Mouse (Mus musculus) thymus, adult 18-20 months (tissue): Measurements from ENCODE around the gene Cactin.

Source experiments
- DNase-seq, 2 experiments: peaks; one replicate each; pipeline ENCODE4 v3.0.0; 2022; ENCODE audit warnings: mixed read lengths in 2 of 2

Gene Cactin

DNA sequence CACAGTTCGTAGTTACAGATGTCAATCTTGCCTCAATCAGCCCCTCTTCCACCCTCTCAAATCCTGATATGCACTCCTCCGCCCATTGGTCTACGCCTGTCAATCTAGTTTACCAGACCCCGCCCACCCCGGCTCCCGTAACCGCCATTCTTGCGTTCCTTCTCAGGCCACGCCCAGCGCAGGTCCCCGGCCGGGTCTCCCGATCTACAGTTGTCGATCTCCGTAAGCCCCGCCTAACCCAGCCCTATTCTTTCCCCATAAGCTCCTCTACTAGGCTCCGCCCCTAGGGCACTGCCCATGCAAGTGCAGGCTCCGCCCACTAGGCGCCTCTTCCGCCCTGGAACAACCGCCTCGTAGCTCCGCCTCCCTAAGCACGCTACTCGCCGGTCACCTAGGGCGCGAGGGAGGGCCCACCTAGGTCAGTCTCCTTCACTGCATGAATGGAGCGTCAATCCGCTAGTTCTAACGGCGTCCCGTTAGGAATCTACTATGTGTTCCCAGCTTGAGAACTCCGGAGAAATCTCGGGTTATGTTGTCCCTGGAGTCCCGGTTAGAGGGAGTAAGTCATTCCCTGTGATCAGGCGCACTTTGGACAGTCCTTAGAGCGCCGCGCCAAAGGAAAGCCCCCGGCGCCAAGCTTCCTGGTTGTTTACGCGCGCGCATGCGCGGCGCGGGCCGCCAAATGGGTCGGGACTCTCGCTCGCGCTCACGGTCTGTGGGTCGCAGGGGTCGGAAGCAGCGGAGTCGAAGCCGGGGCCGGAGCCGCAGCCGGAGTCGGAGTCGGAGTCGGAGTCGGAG, at the start of gene Cactin:
Gene Cactin, plus strand, starts transcription at position 554 of the 798 bp plus-strand sequence.
- peak; percentile 100 for DNase-seq

DNA sequence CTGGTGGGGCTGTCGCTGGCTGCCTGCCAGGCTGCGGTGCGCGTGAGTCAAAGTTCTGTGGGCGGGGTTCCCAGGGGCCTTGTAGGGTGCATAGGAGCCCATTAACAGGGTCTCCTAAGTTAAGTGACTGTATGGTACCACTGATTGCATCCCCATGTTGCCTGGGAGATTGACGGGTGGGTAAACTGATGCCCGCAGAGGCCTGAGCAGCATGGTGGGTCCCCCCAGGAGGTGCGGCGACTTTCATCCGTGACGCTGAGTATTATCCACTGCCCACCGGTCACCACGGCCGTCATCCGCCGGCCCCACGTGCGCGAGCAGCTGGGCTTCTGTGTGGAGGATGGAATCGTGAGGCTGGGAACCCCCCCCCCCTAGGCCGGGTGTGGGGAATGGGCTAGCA, 48.5 kb upstream of the Cactin start:
- DNase-seq = no peak

DNA sequence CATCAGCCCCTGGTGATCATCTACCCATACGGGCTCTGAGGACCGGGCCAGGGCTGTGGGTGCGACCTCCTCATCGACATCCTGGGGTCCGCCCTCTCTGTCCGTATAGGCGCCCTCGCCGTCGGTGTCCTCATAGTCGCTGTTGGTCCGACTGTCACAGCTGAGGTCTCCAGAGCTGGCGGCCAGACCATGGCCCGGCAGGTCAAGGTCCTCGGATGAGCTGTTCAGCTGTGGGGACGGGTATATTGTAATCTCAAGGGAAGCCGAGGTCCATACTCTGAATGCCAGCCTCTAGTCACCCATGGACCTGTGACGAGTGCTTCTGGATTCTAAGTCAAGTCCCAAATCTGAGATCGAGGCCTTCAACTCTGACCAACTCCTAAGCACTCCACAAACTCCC, 47.1 kb upstream of the Cactin start:
- no peak for DNase-seq

DNA sequence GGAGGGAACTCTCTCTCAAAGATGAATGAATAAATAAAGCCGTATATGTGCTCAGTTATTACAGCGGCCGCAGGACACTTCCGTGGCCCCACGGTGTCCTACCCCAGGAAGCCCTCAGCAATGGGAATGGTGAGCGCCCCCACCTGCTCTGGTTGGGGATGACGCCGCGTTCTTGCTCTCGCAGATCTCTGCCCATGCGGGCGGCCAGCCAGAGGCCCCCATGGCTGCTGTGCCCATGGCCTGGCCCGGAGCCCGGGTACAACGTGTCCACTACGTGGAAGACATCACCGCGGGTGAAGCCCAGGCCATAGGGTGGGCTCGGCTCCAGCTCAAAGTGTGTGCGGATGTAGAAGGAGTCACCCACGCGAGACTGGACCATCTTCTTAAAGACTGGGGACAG, 43.2 kb upstream of the Cactin start:
- DNase-seq = no peak

DNA sequence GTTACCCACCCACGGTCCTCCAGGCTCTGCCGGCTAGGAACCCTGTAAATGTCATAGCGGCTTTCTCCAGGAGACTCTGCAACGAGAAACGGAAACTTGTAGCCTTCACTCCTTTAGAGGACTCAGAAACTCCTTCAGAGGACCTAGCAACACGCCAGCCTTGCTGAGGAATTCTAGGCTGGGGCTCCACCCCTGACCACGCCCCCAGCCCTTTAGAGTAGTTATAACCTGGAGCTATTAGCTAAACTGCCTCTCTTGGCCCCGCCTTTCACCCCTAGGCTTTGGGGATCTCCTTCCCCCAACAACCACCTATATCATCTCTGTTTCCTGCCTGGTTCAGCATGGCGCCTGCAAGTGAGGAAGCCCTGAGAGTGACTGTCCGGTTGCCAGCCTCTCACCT, 41.4 kb upstream of the Cactin start:
- DNase-seq = no peak

DNA sequence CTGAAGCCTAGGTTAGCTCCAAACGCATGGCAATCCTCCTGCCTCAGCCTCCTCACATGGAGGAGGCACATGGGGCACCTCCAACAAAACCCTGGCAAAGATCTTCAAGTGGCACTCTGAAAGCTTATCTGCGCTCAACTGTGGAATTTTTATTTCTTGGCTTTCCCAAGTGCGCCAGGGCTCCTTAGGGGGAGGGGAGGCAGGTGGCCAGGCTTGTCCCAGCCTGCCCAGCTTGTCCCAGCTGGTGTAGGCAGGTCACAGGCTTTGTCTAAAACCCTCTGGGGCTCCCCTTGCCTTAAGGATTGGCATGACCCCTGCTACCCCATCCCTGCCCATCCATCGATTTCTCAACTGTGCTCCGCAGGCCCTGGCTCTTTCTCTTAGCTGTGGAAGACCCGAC, 36.7 kb upstream of the Cactin start:
- no peak for DNase-seq

DNA sequence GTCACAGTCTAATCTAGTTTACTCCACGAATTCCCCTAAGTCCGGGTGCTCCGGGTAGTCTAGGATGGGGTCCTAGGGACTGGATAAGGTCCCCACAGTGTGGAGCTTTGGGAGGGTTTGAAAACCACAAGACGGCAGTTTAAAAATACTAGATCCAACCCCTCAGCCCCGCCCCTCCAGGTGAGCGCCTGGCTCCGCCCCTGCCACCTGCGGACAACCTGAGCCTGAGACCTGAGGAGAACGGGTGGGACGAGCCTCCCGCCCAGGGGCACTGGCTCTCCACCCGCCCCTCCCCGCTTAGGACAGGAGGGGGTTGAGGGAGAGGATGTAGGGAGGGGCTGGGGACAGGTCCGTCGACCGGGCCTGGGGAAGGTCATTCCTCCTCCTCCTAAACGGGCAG, 36.2 kb upstream of the Cactin start:
- no peak for DNase-seq

DNA sequence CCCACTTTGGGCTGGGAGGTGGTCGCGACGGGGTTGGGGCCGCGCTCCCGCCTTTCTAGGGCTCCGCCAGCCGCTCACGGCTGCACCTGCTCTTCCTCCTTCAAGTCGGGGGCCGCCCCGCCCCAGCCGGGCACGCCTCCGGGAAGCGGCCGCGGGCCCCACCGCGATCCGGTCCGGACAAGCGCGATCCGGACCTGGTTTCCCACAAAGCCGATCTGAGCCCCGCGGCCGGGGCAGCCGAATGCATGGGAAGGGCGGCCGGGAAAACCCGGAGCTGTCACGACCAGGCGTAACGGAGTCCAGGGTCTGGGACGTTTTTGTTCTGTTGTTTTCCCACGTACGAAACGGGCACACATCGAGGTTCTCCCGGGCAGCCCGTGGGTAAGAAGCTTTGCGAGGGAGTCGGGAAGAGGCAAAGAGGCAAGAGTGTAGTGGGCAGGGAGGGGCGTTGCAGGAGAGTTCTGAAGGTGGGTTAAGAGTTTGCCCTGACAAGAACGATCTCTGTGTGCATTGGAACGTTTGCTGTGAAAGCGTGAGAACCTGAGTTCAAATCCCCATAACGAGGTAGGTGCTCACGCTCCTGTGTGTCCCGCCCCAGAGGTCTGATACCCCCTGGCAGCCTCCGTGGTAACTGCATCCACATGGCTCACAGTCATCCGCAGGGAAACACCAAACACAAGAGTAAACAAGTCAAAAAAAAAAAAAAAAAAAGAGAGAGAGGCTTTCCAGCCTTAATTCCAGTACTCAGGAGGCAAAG, 35.0 kb upstream of the Cactin start:
- peak; percentile 87 to 89 for DNase-seq

DNA sequence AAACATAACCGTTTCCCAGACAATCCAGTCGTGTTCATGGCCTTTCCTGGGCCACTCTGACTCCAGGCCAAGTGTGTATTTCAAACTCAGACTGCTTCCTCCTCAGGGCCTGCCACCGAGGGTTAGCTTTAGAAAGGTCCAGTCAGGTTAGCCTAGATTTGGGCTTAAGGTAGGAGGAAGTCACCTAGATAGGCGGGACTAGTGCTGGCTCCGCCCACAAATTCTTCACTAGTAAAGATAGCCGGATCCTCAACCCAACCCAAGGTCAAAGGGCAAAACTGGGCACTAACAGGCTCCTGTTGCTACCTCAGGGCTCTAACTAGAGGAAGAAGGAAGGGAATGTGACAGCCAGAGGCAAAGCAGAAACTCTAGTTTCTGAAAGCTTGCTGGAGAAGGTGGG, 34.3 kb upstream of the Cactin start:
- DNase-seq = no peak

DNA sequence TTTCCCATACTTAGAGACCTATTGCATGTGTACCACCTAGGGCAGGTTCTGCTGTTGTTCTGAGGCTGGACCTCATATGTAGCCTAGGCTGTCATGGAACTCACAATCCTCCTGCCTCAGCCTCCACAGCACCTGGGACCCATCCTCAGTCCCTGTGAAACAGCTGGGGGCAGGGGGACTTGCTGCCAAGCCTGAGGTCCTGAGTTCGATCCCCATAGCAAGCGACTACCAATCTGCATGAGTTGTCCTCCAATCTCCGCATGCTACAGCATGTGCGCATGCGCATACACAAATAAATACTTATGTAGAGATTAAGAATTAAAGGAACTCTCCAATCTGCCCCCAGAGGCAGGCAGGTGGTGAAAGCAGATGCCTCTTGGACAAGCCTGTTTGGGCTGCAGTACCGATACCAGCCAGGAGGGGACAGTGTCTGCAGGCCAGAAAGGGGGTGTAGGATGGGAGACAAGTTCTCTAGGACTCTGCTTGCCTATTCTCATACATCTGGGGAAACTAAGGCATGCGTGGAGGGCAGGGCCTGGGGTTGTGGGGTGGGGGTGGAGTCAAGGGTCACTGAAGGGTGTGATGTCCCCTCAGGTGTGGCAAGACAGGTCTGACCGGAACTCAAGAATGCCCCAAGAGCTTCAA, 33.3 kb upstream of the Cactin start:
- no peak for DNase-seq

DNA sequence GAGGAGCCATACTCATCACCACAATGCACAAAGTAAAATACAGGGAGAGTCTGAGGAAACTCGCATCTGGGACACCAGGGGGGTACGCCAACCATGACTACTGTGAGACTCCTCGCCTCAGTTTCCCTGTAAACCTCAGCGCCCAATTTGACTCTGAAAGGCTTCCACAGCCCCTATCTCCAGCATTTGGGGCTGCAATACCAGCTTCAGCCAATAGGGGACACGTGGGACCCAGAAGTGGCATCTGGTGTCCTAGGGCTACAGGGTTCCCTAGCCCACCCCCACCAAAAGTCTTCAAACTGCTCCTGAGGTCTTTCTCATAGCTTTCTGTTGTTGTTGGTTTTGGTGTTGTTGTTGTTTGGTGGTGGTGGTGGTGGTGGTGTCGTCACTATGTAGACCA, 32.3 kb upstream of the Cactin start:
- DNase-seq = no peak

DNA sequence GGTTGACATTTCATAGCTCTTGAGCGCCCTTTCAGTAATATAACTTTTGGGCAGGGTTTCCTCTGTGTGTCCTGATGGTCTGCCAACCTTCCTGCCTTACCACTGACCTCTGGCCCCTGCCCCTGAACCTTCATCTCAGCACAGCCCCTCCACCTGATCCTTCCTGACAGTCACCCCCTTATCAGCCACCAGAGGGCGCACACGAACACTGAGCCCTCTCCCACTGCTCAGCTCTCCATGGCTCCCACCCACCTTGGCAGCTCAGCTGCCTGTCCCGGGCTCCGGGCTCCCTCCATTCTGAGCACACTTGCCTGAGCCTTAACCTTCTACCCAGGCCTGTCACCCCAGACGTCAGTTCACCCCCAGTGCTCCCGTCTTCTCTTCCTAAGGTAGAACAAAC, 31.6 kb upstream of the Cactin start:
- peak in 1 of 2 experiments; percentile 63 for DNase-seq

DNA sequence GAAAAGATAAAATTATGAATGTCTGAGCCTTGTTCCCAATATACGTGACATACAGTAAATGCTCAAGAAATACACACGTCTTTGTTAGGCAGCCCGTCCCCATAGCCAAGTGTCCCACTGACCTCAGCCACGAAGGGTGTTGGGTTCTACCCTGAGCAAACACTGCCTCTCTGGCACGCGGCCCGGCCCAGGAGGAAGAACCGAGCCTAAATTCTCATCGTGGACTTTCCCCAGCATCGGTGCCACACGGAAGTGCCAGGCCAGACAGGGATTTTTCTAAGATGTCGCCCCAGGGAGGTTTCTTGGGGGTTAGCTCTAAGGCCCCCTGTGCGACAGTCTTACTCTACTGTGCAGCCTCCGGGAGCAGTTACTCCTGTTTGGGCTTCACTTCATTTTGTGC, 31.1 kb upstream of the Cactin start:
- DNase-seq = no peak

DNA sequence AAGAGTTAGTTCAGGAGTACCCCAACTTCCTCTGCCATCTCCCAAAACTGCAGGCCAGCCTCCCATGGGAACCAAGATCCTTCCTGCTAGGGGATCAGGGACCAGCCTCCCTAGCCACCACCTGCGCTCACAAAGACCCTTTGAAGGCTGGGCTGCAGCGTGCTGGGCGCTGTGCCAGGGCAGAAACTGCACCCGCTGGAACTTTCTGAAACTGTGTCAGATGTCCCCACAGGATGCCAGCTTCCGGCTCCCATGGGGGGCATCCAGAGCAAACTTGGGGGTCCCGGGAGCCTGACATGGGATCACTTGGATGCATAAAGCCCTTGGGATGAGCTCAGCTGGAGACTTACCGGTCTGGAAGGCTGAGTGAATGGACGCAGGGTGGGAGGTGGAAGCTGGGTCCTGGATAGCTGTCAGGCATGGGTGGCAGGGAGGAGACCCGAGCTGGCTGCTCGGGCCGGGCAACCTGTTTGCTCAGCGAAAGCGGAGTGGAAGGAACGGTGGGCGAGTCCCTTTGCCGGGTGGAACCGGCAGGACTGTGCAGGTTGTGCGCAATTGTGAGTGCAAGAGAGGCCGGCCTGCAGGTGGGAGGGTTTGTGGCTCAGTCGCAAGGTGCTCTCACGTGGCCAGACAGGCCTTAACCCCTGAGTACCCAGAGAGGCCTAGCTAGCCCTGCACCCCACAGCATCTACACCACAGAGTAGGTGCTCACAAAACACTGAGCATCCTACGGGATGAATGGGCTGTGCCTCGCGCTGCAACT, 30.0 kb upstream of the Cactin start:
- DNase-seq = peak; percentile 66 to 75

DNA sequence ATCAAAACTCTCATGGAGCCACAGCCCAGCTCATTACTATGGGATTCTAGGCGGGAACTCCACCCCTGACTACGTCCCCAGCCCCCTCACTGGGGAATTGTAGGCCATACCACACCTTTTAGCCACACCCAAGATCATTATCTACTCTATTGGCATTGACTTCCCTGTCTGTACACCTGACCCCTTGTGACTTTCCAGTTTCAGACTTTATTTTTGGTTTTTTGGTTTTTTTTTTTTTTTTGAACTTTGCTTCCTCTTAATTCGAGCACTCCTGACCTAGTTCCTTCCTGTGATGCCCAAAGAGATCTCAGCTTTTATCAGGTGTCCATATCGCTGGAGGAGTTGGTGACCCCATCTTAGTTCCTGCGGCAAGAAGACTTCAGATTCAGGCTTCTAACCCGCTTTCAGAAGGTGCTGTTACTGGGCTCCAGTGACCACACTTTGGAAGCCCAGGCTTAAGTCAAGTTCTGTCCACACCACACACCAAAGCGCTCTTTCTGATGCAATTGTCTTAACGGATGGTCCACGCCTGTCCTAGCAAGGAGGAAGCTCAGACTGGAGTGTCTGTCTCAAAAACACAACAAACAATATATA, 29.3 kb upstream of the Cactin start, which contains the start of gene Tjp3:
Gene Tjp3, minus strand, starts transcription at position 71 of the 594 bp plus-strand sequence.
- no peak for DNase-seq

DNA sequence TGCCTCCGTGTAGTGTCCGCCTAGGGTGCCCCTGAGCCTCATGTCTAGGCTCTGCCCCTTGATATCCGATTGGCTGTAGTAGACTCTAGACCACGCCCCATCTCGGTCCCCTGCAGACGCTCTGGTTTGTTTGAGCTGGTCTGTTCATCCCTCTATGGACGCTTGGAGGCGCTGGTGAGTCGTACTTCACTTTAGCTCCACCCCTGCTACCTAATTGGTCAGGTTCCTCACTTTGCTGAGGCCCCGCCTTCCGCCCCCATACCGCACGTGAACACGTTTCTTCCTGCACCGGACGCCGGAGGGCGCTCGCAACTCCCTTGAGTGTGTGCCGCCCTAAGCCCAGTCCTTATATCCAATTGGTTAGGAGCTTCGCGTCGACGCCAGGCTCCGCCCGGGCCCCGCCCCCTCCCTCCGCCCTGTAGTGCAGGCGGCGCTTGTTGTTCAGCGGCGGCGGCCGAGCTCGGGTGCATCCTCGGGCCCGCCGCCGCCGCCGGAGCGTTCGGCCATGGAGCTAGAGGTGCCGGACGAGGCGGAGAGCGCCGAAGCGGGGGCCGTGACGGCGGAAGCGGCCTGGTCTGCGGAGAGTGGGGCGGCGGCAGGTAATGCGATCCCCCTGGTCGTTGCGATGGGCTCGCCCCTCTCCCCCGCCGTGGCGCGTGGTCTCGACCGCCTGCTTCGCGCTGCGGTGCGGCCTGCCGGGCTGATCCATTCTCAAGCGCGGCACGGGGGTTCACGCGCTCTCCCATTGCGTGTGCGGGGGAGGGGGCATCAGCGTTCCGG, 28.2 kb upstream of the Cactin start, which contains the start of gene Pip5k1c:
Gene Pip5k1c, plus strand, starts transcription at position 410 of the 780 bp plus-strand sequence.
- peak; percentile 99 to 100 for DNase-seq

DNA sequence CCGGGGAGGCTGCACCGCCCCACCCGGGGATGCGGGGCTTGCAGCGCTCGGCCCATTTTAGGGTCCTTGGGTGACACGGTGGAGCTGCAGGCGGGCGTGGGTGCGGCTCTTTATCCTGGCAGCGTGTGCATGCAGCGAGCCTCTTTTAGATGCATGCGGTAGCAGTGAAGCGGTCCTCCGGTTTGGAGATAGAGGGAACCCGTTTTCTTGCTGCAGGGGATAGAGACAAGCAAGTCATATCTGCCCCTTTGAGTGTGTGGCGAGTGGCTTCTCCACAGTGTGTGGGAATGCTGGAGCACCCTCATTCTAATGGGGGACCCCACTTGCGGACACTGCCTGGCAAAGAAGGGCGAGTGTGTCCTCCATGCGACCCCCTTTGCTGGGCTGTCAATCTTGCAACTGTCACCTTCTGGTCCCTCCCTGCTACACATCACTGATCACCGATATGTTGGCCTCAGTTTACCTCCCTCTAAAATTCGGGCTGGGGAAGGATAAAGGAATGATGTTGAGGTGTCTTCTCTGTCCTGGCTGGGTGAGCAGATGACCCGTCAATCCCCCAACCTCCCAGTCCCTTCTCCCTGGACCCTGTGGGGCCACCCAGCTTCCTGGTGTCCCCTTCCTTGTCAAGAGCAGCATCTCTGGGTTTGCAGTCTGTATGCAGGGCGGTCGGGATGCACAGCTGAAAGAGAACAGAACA, 27.4 kb upstream of the Cactin start:
- peak in 1 of 2 experiments; percentile 63 for DNase-seq

DNA sequence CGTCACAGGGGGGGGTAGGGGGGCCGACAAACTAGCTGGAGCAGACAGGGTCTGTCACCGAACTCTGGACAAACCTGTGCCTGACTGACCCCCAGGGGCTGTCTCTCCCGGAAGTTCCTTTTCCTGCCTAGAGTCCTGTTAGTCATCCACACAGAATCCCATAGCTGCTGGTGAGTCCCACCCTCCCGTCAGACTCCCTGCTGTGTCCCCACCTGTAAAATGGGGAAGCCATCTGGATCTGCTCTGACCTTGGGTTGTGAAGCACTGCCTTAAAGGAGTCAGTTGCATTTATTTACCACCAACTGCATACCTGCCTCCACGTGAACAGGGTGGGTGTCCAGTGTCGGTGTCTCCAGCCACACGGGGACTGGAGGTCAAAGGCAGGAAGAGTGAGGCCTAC, 26.5 kb upstream of the Cactin start:
- DNase-seq = no peak

DNA sequence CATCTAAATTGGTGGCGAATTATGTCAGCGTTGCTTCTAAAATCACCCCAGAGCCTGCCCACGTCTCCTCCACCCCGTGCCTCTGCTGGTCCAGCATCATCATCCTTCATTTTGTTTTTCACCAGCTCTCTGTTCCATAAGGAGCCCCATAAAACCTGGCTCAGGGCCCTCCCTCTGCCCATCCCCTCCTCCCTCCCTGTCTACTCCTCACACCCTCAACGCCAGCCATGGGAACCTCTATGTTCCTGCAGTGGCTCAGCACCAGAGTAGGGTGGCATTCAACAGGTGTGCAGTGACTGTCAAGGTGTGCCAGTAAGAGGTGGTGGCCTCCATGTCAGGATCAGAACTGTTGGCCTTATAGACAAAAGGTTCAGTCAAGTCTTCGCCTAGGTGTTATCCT, 25.7 kb upstream of the Cactin start:
- no peak for DNase-seq

DNA sequence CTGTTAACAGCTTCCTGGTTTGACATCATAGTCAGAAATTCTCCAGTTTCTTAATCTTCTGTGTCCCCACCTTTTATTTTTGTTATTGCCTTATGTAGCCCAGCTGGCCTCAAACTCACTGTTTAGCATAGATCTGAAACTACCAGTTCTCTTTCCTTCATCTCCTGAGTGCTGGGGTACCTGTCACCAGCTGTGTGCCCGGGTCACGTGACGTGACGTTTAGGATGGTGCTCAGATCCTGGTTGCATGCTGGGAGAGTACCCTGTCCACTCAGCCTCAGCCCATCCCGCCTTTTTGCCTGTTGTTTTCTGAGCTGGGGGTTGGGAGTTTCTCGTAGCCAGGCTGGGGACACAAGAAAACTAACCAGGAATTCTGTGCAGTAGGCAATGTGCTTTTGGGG, 23.7 kb upstream of the Cactin start:
- DNase-seq = peak; percentile 54 to 74

DNA sequence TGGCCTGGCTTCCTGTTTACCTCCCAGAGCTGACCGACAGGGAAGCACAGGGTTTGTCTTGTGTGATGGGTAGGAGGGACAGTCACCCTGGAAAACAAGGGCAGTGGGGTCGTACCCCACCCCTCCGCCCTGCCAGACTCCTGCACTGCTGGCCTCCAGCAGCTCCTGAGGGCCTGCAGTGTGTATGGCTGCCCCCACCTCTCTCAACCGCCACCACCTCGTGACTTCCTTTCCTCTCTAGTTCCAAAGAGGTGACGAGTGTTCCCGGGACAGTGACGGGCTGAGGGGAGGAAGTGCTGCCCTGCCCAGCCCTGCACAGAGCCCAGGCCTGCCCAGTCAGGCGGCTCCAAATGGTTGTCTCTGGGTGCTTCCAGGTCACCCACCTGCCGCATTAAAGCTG, 23.1 kb upstream of the Cactin start:
- peak; percentile 73 to 86 for DNase-seq
